Mouse (Mus musculus) T-helper 1 cell (primary cell): ENCODE data around the gene Pitpnc1.

Experiments used
- in situ Hi-C: fragments of 300-600 bp; cut with MboI, MseI; formaldehyde crosslinking; loops from one replicate; pipeline ENCODE4 v1.15.1; 2025; ENCODE audit warnings: high pct_unique_total_duplicates

Pitpnc1 gene

DNA sequence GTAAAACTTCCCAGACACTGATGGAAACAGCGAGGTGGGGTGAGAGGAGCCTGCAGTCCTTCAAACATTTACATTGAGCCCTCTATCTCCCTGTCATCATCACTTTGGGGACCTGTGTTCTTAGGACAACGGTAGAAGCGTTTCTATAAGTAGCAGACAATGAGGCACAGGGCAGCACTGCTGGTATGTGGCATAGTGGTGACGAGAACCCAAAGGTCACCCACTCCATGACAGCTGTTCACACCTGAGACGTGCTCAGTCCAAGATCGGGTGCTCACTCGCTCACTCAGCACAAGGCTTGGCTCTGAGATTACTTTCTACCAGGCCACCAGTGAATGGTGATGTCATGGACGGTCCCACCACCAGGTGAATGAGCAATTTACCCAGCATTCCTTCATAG, 286.7 kb downstream of the Pitpnc1 start:
- in situ Hi-C loops, result loop anchor here (10.0 kb wide), 1 partner anchor 291 kb away; the partner anchor contains the start of genes Pitpnc1 and Psmd12

DNA sequence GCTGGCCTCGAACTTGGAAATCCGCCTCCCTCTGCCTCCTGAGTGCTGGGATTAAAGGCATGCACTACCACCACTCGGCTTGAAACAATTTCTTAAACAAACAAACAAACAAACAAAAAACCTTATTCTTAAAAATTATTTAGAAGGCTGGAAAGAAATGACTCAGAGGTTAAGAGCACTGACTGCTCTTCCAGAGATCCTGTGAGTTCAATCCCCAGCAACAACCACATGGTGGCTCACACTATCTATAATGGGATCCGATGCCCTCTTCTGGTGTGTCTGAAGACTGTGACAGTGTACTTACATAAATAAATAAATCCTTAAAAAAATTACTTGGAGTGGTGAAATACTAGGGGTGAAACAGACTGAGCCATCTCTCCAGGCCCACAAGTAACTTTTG, 309.3 kb downstream of the Pitpnc1 start:
- in situ Hi-C loops, result no loop called here

DNA sequence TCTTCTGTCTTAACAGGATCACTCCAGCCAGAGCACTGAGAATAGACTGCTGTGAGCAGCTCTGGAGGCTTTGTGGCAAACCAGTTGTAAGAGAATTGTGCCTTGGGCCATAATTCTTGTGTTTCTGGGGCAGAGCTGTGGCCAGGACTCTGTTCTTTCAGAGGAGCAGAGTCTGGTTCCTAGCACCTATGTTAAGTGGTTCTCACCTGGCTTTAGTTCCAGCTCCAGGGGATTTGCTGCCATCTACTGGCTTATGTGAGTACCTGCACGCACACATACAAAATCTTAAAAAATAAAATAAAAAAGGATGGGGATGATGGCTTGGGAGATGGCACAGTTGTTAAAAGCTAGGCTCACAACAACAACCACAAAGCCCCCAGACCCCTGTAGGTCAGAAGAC, 311.5 kb downstream of the Pitpnc1 start:
- in situ Hi-C loops, result no loop called here
